Mouse (Mus musculus) kidney, adult 2 months (tissue): Measurements from ENCODE around the gene Mllt6. TPM values are rescaled to one million over a fixed set of nuclear protein-coding genes. Genes with fewer than 3 reads are reported as not detected.

Experiments
- DNase-seq: peaks from one replicate; pipeline ENCODE4 v3.0.0; 2021
- H3K27ac ChIP-seq: fragments of 200-500 bp; 2 replicates; pipeline ENCODE4 v1.5.1; 2012; ENCODE audit warnings: low read depth, low read length, control low read depth, inconsistent platforms; ENCODE audit not compliant: insufficient read depth
- H3K27me3 ChIP-seq: fragments of 200-500 bp; replicated peaks from 2 replicates; pipeline ENCODE4 v1.6.1; 2012; ENCODE audit warnings: mild to moderate bottlenecking, moderate library complexity, low read length, inconsistent platforms; ENCODE audit not compliant: control insufficient read depth, insufficient read depth
- H3K36me3 ChIP-seq: fragments of 200-500 bp; 2 replicates; pipeline ENCODE4 v1.6.1; 2012; ENCODE audit warnings: mild to moderate bottlenecking, moderate library complexity, low read length, inconsistent platforms; ENCODE audit not compliant: control insufficient read depth, insufficient read depth
- H3K4me1 ChIP-seq: fragments of 200-500 bp; 2 replicates; pipeline ENCODE4 v1.6.1; 2011; ENCODE audit warnings: low read length; ENCODE audit not compliant: control insufficient read depth, insufficient read depth
- H3K4me3 ChIP-seq: fragments of 200-500 bp; 2 replicates; pipeline ENCODE4 v1.5.1; 2011; ENCODE audit warnings: mild to moderate bottlenecking, low read depth, low read length, control low read depth; ENCODE audit not compliant: insufficient read depth
- CTCF ChIP-seq: fragments of 200-500 bp; conservative IDR thresholded peaks from 2 replicates; pipeline ENCODE4 v1.5.1; 2011; ENCODE audit warnings: low read depth, mild to moderate bottlenecking, control low read depth, low read length, moderate library complexity, mixed read lengths; ENCODE audit not compliant: insufficient read depth, insufficient read length
- POLR2A ChIP-seq: fragments of 200-500 bp; IDR thresholded peaks from one replicate; pipeline ENCODE4 v1.6.1; 2011; ENCODE audit warnings: low read depth, low read length, control low read depth
- WGBS: fragments of 180-500 bp; shearing (Covaris S2); methylation state at CpG from one replicate; pipeline ENCODE4 v1.1.7; 2018; 5-methylcytosine and 5-hydroxymethylcytosine counted together
- polyA plus RNA-seq: library from polyadenylated mRNA; depleted of rRNA; stranded (reverse); fragments of >200 nt; gene quantifications from 2 replicates; pipeline ENCODE4 v1.2.3, GENCODE M21; 2012

Gene Mllt6
- polyA plus RNA-seq, 1 experiment = 36.6 TPM

- H3K4me3 ChIP-seq = no peak overlapping the region
- no peaks in the 10 kb centered on the region for H3K27me3 ChIP-seq
- TF ChIP-seq CTCF (no peak), POLR2A (no peak)
- WGBS = 62% methylated on average over 15 of the region's 15 CpGs
- no peak for DNase-seq
- peaks cover under 1% of the 10 kb centered on the region for H3K36me3 ChIP-seq
- peaks cover 6% of the 10 kb centered on the region; the same call in 1 of the 2 replicates for H3K4me1 ChIP-seq
- H3K27ac ChIP-seq = no peak overlapping the region
Measured at GRCm38 (mm10) chr11:97669268-97669667, 6.1 kb downstream of the Mllt6 start.

- peaks cover 3% of the 10 kb centered on the region for H3K36me3 ChIP-seq
- WGBS = 31% methylated on average over 5 of the region's 6 CpGs
Measured at GRCm38 (mm10) chr11:97669829-97670228, 6.6 kb downstream of the Mllt6 start.

DNA sequence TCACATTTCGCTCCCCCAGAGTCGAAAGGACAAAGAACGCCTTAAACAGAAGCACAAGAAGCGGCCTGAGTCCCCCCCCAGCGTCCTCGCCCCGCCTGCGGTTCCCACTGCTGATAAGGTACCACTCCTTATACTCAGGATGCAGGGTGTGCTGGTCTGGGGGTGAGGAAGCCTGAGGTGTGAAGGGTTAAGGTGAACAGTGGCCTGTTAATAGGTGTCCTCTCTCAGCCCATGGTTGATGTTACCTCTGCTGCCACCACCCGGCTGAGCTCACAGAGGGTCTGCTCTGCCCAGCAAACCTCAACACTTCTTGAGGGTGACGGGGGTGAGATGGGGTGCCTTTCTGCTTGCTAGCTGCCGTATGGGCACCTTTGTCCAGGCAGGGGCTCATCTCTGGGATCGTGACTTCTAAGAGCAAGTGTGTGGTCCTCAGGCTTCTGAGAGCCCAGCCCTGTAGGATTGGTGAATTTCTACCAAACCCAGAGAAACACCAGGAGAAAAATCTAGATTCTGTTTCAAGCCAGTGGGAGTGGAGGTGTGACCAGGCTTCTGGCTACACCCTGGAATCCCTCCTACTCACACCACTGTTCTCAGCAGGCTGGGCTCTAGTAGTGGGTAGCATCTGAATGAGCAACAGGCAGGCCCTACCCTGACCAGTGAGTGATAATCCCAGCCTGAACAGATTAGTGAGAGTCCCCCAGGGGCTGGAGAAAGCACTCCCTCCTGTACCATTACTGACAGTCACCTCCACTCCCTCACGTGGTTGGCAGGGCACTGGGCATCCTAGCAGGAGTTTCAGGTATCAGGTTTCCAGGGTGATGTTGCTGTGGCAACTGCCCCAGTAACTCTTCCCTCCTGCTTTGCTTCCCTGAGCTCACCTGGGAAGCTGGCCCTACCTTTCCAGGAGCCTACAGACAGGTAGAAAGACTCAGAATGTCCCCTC lies 7.3 kb downstream of the Mllt6 start:
- DNase-seq = no peak
- H3K36me3 ChIP-seq = peaks cover 3% of the 10 kb centered on the region
- no peaks in the 10 kb centered on the region for H3K27me3 ChIP-seq
- no peak overlapping the region for H3K27ac ChIP-seq
- TF ChIP-seq CTCF = no peak
- no peak overlapping the region for H3K4me3 ChIP-seq
- 0 out of 2 replicates have a peak, but pooled peaks cover 3% of the 10 kb centered on the region for H3K4me1 ChIP-seq
- WGBS = 76% methylated on average over 13 of the region's 13 CpGs

More at GRCm38 (mm10) chr11:97669829-97670228, 6.6 kb downstream of the Mllt6 start:
- H3K4me1 ChIP-seq = peaks cover 5% of the 10 kb centered on the region; the same call in 1 of the 2 replicates
- H3K4me3 ChIP-seq = no peak overlapping the region
- peak; percentile 61 for DNase-seq
- H3K27me3 ChIP-seq = no peaks in the 10 kb centered on the region
- TF ChIP-seq POLR2A = no peak
- TF ChIP-seq CTCF = no peak
- no peak overlapping the region for H3K27ac ChIP-seq

GRCm38 (mm10) chr11:97671177-97671527 lies 7.9 kb downstream of the Mllt6 start:
- 64% methylated on average over 2 of the region's 2 CpGs for WGBS
- H3K36me3 ChIP-seq = peaks cover 3% of the 10 kb centered on the region
- no peaks in the 10 kb centered on the region for H3K27me3 ChIP-seq
- H3K4me3 ChIP-seq = no peak overlapping the region
- H3K27ac ChIP-seq = no peak overlapping the region
- TF ChIP-seq POLR2A (no peak), CTCF (no peak)
- DNase-seq = no peak
- H3K4me1 ChIP-seq = 0 out of 2 replicates have a peak, but pooled peaks cover 3% of the 10 kb centered on the region

- TF ChIP-seq CTCF = no peak
- no peak for TF ChIP-seq POLR2A
- Histone ChIP-seq H3K36me3 (peaks cover 7% of the 10 kb centered on the region), H3K27ac (no peak overlapping the region), H3K4me3 (no peak overlapping the region), H3K4me1 (0 out of 2 replicates have a peak, but pooled peaks cover 3% of the 10 kb centered on the region), H3K27me3 (no peaks in the 10 kb centered on the region)
- no peak for DNase-seq
- WGBS = 95% methylated on average over 11 of the region's 11 CpGs
Measured at GRCm38 (mm10) chr11:97673148-97673547, 9.9 kb downstream of the Mllt6 start.

- TF ChIP-seq CTCF = no peak
- no peak for TF ChIP-seq POLR2A
- WGBS = 83% methylated on average over 15 of the region's 15 CpGs
- peaks cover 10% of the 10 kb centered on the region for H3K36me3 ChIP-seq
Measured at GRCm38 (mm10) chr11:97676050-97676754, 13.0 kb downstream of the Mllt6 start.

DNA sequence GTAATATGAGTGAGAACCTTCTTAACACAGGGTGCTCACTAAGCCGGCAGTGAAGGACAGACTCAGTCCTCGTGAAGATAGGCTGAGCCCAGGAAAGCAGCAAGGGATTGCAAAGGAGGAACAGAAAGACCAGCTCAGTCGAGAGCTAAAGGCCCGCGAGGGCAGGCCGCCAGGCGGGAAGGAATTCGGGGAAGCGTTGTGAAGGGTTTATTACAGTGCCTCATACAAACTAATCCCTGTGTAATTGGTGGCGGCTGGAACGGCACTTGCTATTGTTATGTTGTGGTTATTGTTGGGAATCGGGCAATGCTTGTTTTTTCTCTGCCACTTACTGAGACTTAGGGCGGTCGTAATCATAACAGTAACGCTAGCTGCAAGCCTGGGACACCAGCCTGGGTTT lies 14.2 kb downstream of the Mllt6 start:
- DNase-seq = no peak
- no peak overlapping the region for H3K4me3 ChIP-seq
- 62% methylated on average over 15 of the region's 15 CpGs for WGBS
- H3K27me3 ChIP-seq = no peaks in the 10 kb centered on the region
- TF ChIP-seq POLR2A (no peak), CTCF (no peak)
- peaks cover 10% of the 10 kb centered on the region for H3K36me3 ChIP-seq
- H3K4me1 ChIP-seq = no peaks in the 10 kb centered on the region
- H3K27ac ChIP-seq = no peak overlapping the region

More at GRCm38 (mm10) chr11:97676050-97676754, 13.0 kb downstream of the Mllt6 start:
- Histone ChIP-seq H3K4me1 (no peaks in the 10 kb centered on the region), H3K27ac (no peak overlapping the region), H3K27me3 (no peaks in the 10 kb centered on the region), H3K4me3 (no peak overlapping the region)
- no peak for DNase-seq
